Mouse (Mus musculus) erythroid progenitor cell, adult 5-6 weeks (primary cell): ENCODE data around the gene Sept1. TPM values are rescaled to one million over a fixed set of nuclear protein-coding genes. Genes with fewer than 3 reads are reported as not detected.

Experiments used
- ATAC-seq: replicated peaks from 2 replicates; pipeline ENCODE4 v1.8.0; 2016; ENCODE audit warnings: moderate number of reproducible peaks, mild to moderate bottlenecking, moderate TSS enrichment, inconsistent platforms; ENCODE audit not compliant: poor library complexity, low FRiP score, severe bottlenecking
- total RNA-seq, 2 experiments: library from RNA; stranded (forward) in 1 of 2; stranded (reverse) in 1 of 2; fragments of 150-400 nt in 1 of 2; fragments of 186-747, 209-891 nt in 1 of 2; gene quantifications; 2 replicates each; pipeline versions ENCODE4 v1.2.3 to v1.2.4; 2015 to 2017; ENCODE audit warnings: low replicate concordance in 2 of 2

Gene Sept1
- total RNA-seq, 2 experiments from 2014 or later: 24.0 to 36.0 TPM

GRCm38 (mm10) chr7:127165607-127166493 is 67.1 kb downstream of the Sept1 start:
- ATAC-seq: no peak

Other genes with a start within 250 kb of the Sept1 start
- gene Mvp, start 218.5 kb downstream of the Sept1 start, total RNA-seq (2015; ENCODE audit: low replicate concordance): 0.36 and 0.42 TPM in 2 replicates
- 6.7 and 7.7 TPM in 2 replicates for gene Mvp, start 218.5 kb downstream of the Sept1 start, total RNA-seq (2017; ENCODE audit: low replicate concordance)
- gene Pagr1b, start 216.6 kb downstream of the Sept1 start, total RNA-seq (2015; ENCODE audit: low replicate concordance): not detected in 2 replicates
- gene Pagr1b, start 216.6 kb downstream of the Sept1 start, total RNA-seq (2017; ENCODE audit: low replicate concordance): 0.64 and 11.8 TPM in 2 replicates
- gene Pagr1a, start 215.8 kb downstream of the Sept1 start, total RNA-seq (2015; ENCODE audit: low replicate concordance): 24.1 and 46.9 TPM in 2 replicates
- 10.6 and 26.2 TPM in 2 replicates for gene Pagr1a, start 215.8 kb downstream of the Sept1 start, total RNA-seq (2017; ENCODE audit: low replicate concordance)
- 1.7 TPM in 1 of 2 replicates, not detected in the other for gene Gm42742, start 212.0 kb downstream of the Sept1 start, total RNA-seq (2015; ENCODE audit: low replicate concordance)
- 10.8 and 28.1 TPM in 2 replicates for gene Gm42742, start 212.0 kb downstream of the Sept1 start, total RNA-seq (2017; ENCODE audit: low replicate concordance)
- gene Prrt2, start 211.9 kb downstream of the Sept1 start, total RNA-seq (2015; ENCODE audit: low replicate concordance): 0.84 TPM in 1 of 2 replicates, not detected in the other
- gene Prrt2, start 211.9 kb downstream of the Sept1 start, total RNA-seq (2017; ENCODE audit: low replicate concordance): 3.0 TPM in 1 of 2 replicates, not detected in the other
- 175 and 179 TPM in 2 replicates for gene Maz, start 206.1 kb downstream of the Sept1 start, total RNA-seq (2015; ENCODE audit: low replicate concordance)
- gene Maz, start 206.1 kb downstream of the Sept1 start, total RNA-seq (2017; ENCODE audit: low replicate concordance): 96.8 and 123 TPM in 2 replicates
- gene Kif22, start 190.7 kb downstream of the Sept1 start, total RNA-seq (2015; ENCODE audit: low replicate concordance): 651 and 861 TPM in 2 replicates
- 380 and 614 TPM in 2 replicates for gene Kif22, start 190.7 kb downstream of the Sept1 start, total RNA-seq (2017; ENCODE audit: low replicate concordance)
- gene Zg16, start 145.8 kb downstream of the Sept1 start, total RNA-seq (2015; ENCODE audit: low replicate concordance): 3.6 and 9.2 TPM in 2 replicates
- gene Zg16, start 145.8 kb downstream of the Sept1 start, total RNA-seq (2017; ENCODE audit: low replicate concordance): 1.2 and 6.0 TPM in 2 replicates
- 18.0 and 25.9 TPM in 2 replicates for gene AI467606, start 141.8 kb downstream of the Sept1 start, total RNA-seq (2015; ENCODE audit: low replicate concordance)
- gene AI467606, start 141.8 kb downstream of the Sept1 start, total RNA-seq (2017; ENCODE audit: low replicate concordance): 10.5 and 12.7 TPM in 2 replicates
- not detected in 2 replicates for gene Qprt, start 110.9 kb downstream of the Sept1 start, total RNA-seq (2015; ENCODE audit: low replicate concordance)
- gene Qprt, start 110.9 kb downstream of the Sept1 start, total RNA-seq (2017; ENCODE audit: low replicate concordance): 1.8 TPM in 1 of 2 replicates, not detected in the other
- gene Spn, start 95.3 kb downstream of the Sept1 start, total RNA-seq (2015; ENCODE audit: low replicate concordance): 16.2 and 30.2 TPM in 2 replicates
- 30.8 and 32.0 TPM in 2 replicates for gene Spn, start 95.3 kb downstream of the Sept1 start, total RNA-seq (2017; ENCODE audit: low replicate concordance)
- 18.7 and 25.2 TPM in 2 replicates for gene Cd2bp2, start 37.1 kb downstream of the Sept1 start, total RNA-seq (2015; ENCODE audit: low replicate concordance)
- 43.6 and 63.3 TPM in 2 replicates for gene Cd2bp2, start 37.1 kb downstream of the Sept1 start, total RNA-seq (2017; ENCODE audit: low replicate concordance)
- gene Tbc1d10b, start 24.7 kb downstream of the Sept1 start, total RNA-seq (2015; ENCODE audit: low replicate concordance): 25.6 and 36.4 TPM in 2 replicates
- gene Tbc1d10b, start 24.7 kb downstream of the Sept1 start, total RNA-seq (2017; ENCODE audit: low replicate concordance): 85.3 and 173 TPM in 2 replicates
- 24.3 and 28.1 TPM in 2 replicates for gene Mylpf, start 24.2 kb downstream of the Sept1 start, total RNA-seq (2015; ENCODE audit: low replicate concordance)
- 25.7 and 48.9 TPM in 2 replicates for gene Mylpf, start 24.2 kb downstream of the Sept1 start, total RNA-seq (2017; ENCODE audit: low replicate concordance)
- 2.5 and 2.9 TPM in 2 replicates for gene Zfp553, start 69 bp downstream of the Sept1 start, total RNA-seq (2015; ENCODE audit: low replicate concordance)
- gene Zfp553, start 69 bp downstream of the Sept1 start, total RNA-seq (2017; ENCODE audit: low replicate concordance): 0.77 and 10.0 TPM in 2 replicates
- gene Zfp771, start 11.1 kb upstream of the Sept1 start, total RNA-seq (2015; ENCODE audit: low replicate concordance): 4.0 TPM in 1 of 2 replicates, not detected in the other
- gene Zfp771, start 11.1 kb upstream of the Sept1 start, total RNA-seq (2017; ENCODE audit: low replicate concordance): 0.26 TPM in 1 of 2 replicates, not detected in the other
- gene Dctpp1, start 27.6 kb upstream of the Sept1 start, total RNA-seq (2015; ENCODE audit: low replicate concordance): 12.2 and 21.6 TPM in 2 replicates
- gene Dctpp1, start 27.6 kb upstream of the Sept1 start, total RNA-seq (2017; ENCODE audit: low replicate concordance): 6.2 and 11.1 TPM in 2 replicates
- 16.8 and 18.0 TPM in 2 replicates for gene Sephs2, start 40.9 kb upstream of the Sept1 start, total RNA-seq (2015; ENCODE audit: low replicate concordance)
- gene Sephs2, start 40.9 kb upstream of the Sept1 start, total RNA-seq (2017; ENCODE audit: low replicate concordance): 25.8 and 29.0 TPM in 2 replicates
- gene Itgal, start 63.1 kb upstream of the Sept1 start, total RNA-seq (2015; ENCODE audit: low replicate concordance): 14.3 and 18.7 TPM in 2 replicates
- 2.1 and 3.9 TPM in 2 replicates for gene Itgal, start 63.1 kb upstream of the Sept1 start, total RNA-seq (2017; ENCODE audit: low replicate concordance)
- gene Zfp768, start 112.5 kb upstream of the Sept1 start, total RNA-seq (2015; ENCODE audit: low replicate concordance): 0.72 TPM in 1 of 2 replicates, not detected in the other
- gene Zfp768, start 112.5 kb upstream of the Sept1 start, total RNA-seq (2017; ENCODE audit: low replicate concordance): 0.39 and 1.3 TPM in 2 replicates
- 0.42 TPM in 1 of 2 replicates, not detected in the other for gene Zfp747, start 142.9 kb upstream of the Sept1 start, total RNA-seq (2015; ENCODE audit: low replicate concordance)
- gene Zfp747, start 142.9 kb upstream of the Sept1 start, total RNA-seq (2017; ENCODE audit: low replicate concordance): 2.4 TPM in 1 of 2 replicates, not detected in the other
- 1.1 TPM in 1 of 2 replicates, not detected in the other for gene 9130019O22Rik, start 154.0 kb upstream of the Sept1 start, total RNA-seq (2015; ENCODE audit: low replicate concordance)
- 0.26 TPM in 1 of 2 replicates, not detected in the other for gene 9130019O22Rik, start 154.0 kb upstream of the Sept1 start, total RNA-seq (2017; ENCODE audit: low replicate concordance)
- not detected in 2 replicates for gene E430018J23Rik, start 160.5 kb upstream of the Sept1 start, total RNA-seq (2015; ENCODE audit: low replicate concordance)
- gene E430018J23Rik, start 160.5 kb upstream of the Sept1 start, total RNA-seq (2017; ENCODE audit: low replicate concordance): not detected in 2 replicates
- gene Zfp764, start 173.7 kb upstream of the Sept1 start, total RNA-seq (2015; ENCODE audit: low replicate concordance): 1.4 TPM in 1 of 2 replicates, not detected in the other
- 1.4 TPM in 1 of 2 replicates, not detected in the other for gene Zfp764, start 173.7 kb upstream of the Sept1 start, total RNA-seq (2017; ENCODE audit: low replicate concordance)
- gene Zfp688, start 188.9 kb upstream of the Sept1 start, total RNA-seq (2015; ENCODE audit: low replicate concordance): 5.0 and 20.9 TPM in 2 replicates
- 5.0 and 6.7 TPM in 2 replicates for gene Zfp688, start 188.9 kb upstream of the Sept1 start, total RNA-seq (2017; ENCODE audit: low replicate concordance)
- 3.2 and 3.8 TPM in 2 replicates for gene Zfp689, start 216.0 kb upstream of the Sept1 start, total RNA-seq (2015; ENCODE audit: low replicate concordance)
- 3.1 and 6.1 TPM in 2 replicates for gene Zfp689, start 216.0 kb upstream of the Sept1 start, total RNA-seq (2017; ENCODE audit: low replicate concordance)
- gene Prr14, start 226.5 kb upstream of the Sept1 start, total RNA-seq (2015; ENCODE audit: low replicate concordance): 147 and 172 TPM in 2 replicates
- 31.9 and 84.3 TPM in 2 replicates for gene Prr14, start 226.5 kb upstream of the Sept1 start, total RNA-seq (2017; ENCODE audit: low replicate concordance)
- gene Fbrs, start 246.1 kb upstream of the Sept1 start, total RNA-seq (2015; ENCODE audit: low replicate concordance): 103 and 125 TPM in 2 replicates
- gene Fbrs, start 246.1 kb upstream of the Sept1 start, total RNA-seq (2017; ENCODE audit: low replicate concordance): 28.1 and 32.7 TPM in 2 replicates